Mouse (Mus musculus): ENCODE measurements at regions not wholly inside any gene's neighbourhood (a gene's known extent, or its start where the extent isn't known, plus 50 kb on each side); places are given as distances from the start of the nearest gene placed in this dataset.

DNA sequence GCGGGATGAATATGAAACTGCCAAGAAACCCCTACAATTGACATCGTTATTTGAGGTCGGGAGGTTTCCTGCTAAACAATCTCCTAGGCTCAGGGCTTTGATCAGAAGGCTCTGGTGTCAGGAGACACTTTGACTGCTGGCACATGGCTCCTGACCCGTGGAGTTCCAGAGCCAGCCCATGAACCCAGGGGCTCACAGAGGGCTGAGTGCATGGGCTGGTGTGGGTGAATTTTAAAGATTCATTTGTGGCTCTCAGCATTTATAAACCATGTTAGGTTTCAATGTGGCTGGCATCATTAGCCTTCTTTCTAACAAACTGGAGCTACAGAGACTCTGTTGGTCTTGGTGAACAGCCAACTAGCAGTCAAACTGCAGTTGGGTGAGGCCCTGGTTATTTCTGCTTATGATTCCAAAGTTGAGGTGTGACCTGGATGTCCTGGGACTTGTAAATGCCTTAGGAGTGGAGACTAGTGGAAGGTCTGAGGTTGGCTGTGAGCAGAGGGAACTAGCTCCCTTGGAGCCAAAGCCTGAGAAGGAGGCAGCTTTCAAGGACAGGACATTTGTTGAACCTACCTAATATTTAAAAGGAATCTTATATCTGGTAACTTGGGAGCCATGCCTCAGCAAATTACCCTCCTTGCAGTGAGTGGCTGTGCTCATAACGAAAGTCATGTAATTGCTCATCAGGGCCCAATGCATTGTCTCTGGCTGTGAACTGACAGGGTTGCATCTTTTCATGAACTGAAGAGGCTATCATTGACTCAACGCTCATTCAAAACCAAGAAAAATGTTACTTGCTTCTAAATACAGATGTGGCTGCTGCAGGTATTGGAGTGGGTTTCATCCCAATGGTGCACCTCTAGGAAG is 108.0 kb upstream of the Mki67 start:
- TF ChIP-seq POLR2A (IDR thresholded peaks at IDR 0.05; ENCODE audit: extremely low read depth, insufficient read depth, low read length): no peak
- no peak for TF ChIP-seq CTCF (IDR thresholded peaks at IDR 0.05; ENCODE audit: low read depth, low read length)
- no peak overlapping the region for H3K9ac ChIP-seq (ENCODE audit: low read depth, low read length)
- H3K79me2 ChIP-seq (ENCODE audit: control insufficient read depth, insufficient read depth, low read length): no peaks in the 10 kb centered on the region
- no peaks in the 10 kb centered on the region for H3K4me1 ChIP-seq (ENCODE audit: control insufficient read depth, insufficient read depth, low read length)
- no peak overlapping the region for H3K4me3 ChIP-seq (ENCODE audit: insufficient read depth, low read depth, low read length)
- no peak overlapping the region for H3K27ac ChIP-seq (replicated peaks; ENCODE audit: insufficient read depth, low read depth, low read length)
- DNase-seq (ENCODE audit: extremely low read depth, low read depth, low spot score): no peak
- no peaks in the 10 kb centered on the region for H3K27me3 ChIP-seq (ENCODE audit: control insufficient read depth, insufficient read depth, low read length)
- H3K36me3 ChIP-seq (ENCODE audit: control insufficient read depth, insufficient read depth, low read length): no peaks in the 10 kb centered on the region
- 81% methylated on average over 6 of the region's 6 CpGs for WGBS

DNA sequence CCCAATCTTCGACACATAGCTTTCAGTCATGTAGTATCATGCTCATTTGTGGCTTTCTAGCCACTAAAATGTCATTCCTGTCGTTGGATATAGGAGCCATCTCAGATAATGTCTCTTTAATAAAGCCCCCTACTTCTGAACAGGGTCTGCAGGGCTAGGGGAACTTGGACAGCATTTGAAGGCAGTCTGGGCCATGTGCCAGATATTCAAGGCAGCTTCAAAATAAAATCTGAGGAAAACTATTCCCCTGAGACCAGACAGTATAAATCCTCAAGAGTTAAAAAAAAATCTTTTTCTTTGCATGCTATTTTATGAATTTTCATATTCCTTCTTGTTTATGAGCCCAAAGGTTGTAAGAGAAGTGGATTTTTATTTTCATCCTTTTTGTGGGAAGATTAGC is 113.1 kb upstream of the Mki67 start:
- H3K27me3 ChIP-seq (ENCODE audit: control insufficient read depth, insufficient read depth, low read length): no peaks in the 10 kb centered on the region; the same call in 1 of the 2 replicates
- DNase-seq (ENCODE audit: extremely low read depth, low read depth, low spot score): no peak
- WGBS: 63% methylated on average over 2 of the region's 2 CpGs

DNA sequence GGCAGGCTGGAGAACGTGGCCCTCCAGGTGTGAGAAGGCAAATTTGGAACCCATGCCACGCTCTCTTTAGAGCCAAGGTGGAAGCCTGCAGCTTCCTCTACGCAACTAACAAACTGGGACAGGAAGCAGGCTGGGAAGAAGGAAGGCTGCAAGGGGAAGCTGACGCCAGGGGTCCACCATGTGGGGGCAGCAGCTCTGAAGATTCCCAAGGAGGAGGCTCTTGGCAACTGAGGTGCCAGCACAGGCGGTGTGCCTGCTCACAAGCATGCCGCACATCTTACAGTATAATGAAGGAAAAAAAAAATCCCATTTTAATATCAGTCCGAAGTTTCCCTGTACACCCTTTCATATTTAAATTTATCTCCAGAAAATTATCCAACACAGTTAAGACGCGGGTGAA is 117.3 kb upstream of the Mki67 start:
- Histone ChIP-seq H3K4me1 (ENCODE audit: control insufficient read depth, insufficient read depth, low read length) (no peaks in the 10 kb centered on the region), H3K27ac (replicated peaks; ENCODE audit: insufficient read depth, low read depth, low read length) (no peak overlapping the region), H3K4me3 (ENCODE audit: insufficient read depth, low read depth, low read length) (no peak overlapping the region), H3K27me3 (ENCODE audit: control insufficient read depth, insufficient read depth, low read length) (no peaks in the 10 kb centered on the region; the same call in 1 of the 2 replicates), H3K9ac (ENCODE audit: low read depth, low read length) (no peak overlapping the region), H3K79me2 (ENCODE audit: control insufficient read depth, insufficient read depth, low read length) (no peaks in the 10 kb centered on the region), H3K36me3 (ENCODE audit: control insufficient read depth, insufficient read depth, low read length) (no peaks in the 10 kb centered on the region)
- DNase-seq (ENCODE audit: extremely low read depth, low read depth, low spot score): no peak
- WGBS: 66% methylated on average over 9 of the region's 9 CpGs
- TF ChIP-seq POLR2A (IDR thresholded peaks at IDR 0.05; ENCODE audit: extremely low read depth, insufficient read depth, low read length): no peak
- no peak for TF ChIP-seq CTCF (IDR thresholded peaks at IDR 0.05; ENCODE audit: low read depth, low read length)

More for the DNA sequence above, 113.1 kb upstream of the Mki67 start:
- Histone ChIP-seq H3K27ac (replicated peaks; ENCODE audit: insufficient read depth, low read depth, low read length) (no peak overlapping the region), H3K4me1 (ENCODE audit: control insufficient read depth, insufficient read depth, low read length) (no peaks in the 10 kb centered on the region), H3K4me3 (ENCODE audit: insufficient read depth, low read depth, low read length) (no peak overlapping the region), H3K9ac (ENCODE audit: low read depth, low read length) (no peak overlapping the region), H3K79me2 (ENCODE audit: control insufficient read depth, insufficient read depth, low read length) (no peaks in the 10 kb centered on the region), H3K36me3 (ENCODE audit: control insufficient read depth, insufficient read depth, low read length) (no peaks in the 10 kb centered on the region)
- TF ChIP-seq CTCF (IDR thresholded peaks at IDR 0.05; ENCODE audit: low read depth, low read length) (no peak), POLR2A (IDR thresholded peaks at IDR 0.05; ENCODE audit: extremely low read depth, insufficient read depth, low read length) (no peak)

DNA sequence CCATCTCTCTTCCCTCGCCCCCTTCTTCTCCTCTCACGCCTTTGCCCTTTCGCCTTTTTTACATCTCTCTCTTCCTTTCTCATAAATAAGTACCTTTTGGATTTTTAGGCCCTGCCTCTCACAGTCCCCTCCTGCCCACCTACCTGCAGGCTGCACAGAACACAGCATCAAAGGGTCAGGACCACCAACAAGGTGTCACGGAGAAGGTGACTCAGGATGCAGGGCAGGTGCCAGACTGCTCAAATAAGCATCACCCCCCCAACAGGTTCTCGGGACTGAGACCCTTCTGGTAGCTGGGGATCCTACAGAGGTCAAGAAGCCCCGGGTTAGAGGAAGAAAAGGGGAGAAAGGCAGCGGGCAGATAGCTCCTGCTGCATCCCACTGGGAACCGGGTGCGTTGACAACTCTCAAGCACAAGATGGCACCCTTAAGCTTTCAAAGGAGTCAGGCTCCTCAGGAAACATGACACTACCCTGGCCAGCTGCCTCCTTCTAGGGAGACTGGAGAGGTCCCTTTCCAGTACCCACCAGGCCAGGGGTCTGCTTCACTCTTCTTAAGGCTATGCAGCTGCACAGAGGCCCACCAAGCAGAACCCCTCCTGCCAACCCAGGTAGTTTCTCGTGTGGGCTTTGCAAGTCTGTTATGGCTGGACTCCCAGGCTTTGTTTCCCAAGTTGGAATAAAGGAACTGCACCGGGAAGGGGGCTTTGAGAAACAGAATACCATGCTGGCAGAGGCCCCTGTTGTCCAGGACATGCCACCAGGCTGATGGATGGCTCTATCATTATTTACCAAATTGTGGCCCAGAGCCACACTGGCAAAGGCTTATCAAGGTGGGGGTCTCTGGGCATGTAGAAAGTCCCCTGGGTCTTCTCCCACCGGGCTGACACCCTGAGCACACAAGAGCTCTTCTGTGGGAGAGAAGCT is 120.9 kb upstream of the Mki67 start:
- DNase-seq (ENCODE audit: extremely low read depth, low read depth, low spot score): peak; percentile 9
- no peak for TF ChIP-seq POLR2A (IDR thresholded peaks at IDR 0.05; ENCODE audit: extremely low read depth, insufficient read depth, low read length)
- peak; percentile 71 for TF ChIP-seq CTCF (IDR thresholded peaks at IDR 0.05; ENCODE audit: low read depth, low read length)
- H3K36me3 ChIP-seq (ENCODE audit: control insufficient read depth, insufficient read depth, low read length): no peaks in the 10 kb centered on the region
- no peaks in the 10 kb centered on the region for H3K4me1 ChIP-seq (ENCODE audit: control insufficient read depth, insufficient read depth, low read length)
- H3K27me3 ChIP-seq (ENCODE audit: control insufficient read depth, insufficient read depth, low read length): no peaks in the 10 kb centered on the region; the same call in 1 of the 2 replicates
- 48% methylated on average over 12 of the region's 12 CpGs for WGBS
- no peak overlapping the region for H3K27ac ChIP-seq (replicated peaks; ENCODE audit: insufficient read depth, low read depth, low read length)
- no peak overlapping the region for H3K9ac ChIP-seq (ENCODE audit: low read depth, low read length)
- H3K4me3 ChIP-seq (ENCODE audit: insufficient read depth, low read depth, low read length): no peak overlapping the region
- no peaks in the 10 kb centered on the region for H3K79me2 ChIP-seq (ENCODE audit: control insufficient read depth, insufficient read depth, low read length)

DNA sequence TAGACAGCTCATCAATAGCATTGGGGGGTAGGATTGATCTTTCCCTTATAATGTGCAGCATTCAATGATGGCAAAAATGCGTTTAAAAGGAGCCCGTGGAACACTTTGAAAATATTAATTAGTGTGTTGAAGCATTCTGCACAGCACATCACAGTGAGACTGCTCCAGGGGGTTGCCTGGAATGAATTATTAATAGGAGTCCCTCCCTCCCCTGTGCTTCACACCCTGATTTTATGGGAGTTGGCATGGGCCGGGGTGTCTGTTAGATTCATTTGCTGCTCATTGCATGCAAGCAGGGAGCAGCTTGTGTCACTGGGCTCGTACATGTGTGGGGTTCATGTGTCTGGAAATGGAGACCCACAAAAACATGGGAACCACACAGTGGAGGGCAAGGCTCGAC is 127.9 kb upstream of the Mki67 start:
- no peak for DNase-seq (ENCODE audit: extremely low read depth, low read depth, low spot score)
- no peaks in the 10 kb centered on the region for H3K79me2 ChIP-seq (ENCODE audit: control insufficient read depth, insufficient read depth, low read length)
- no peaks in the 10 kb centered on the region for H3K4me1 ChIP-seq (ENCODE audit: control insufficient read depth, insufficient read depth, low read length)
- TF ChIP-seq POLR2A (IDR thresholded peaks at IDR 0.05; ENCODE audit: extremely low read depth, insufficient read depth, low read length) (no peak), CTCF (IDR thresholded peaks at IDR 0.05; ENCODE audit: low read depth, low read length) (no peak)
- no peaks in the 10 kb centered on the region for H3K36me3 ChIP-seq (ENCODE audit: control insufficient read depth, insufficient read depth, low read length)
- 79% methylated on average over 5 of the region's 5 CpGs for WGBS
- no peak overlapping the region for H3K9ac ChIP-seq (ENCODE audit: low read depth, low read length)
- H3K27ac ChIP-seq (replicated peaks; ENCODE audit: insufficient read depth, low read depth, low read length): no peak overlapping the region
- no peaks in the 10 kb centered on the region for H3K27me3 ChIP-seq (ENCODE audit: control insufficient read depth, insufficient read depth, low read length)
- no peak overlapping the region for H3K4me3 ChIP-seq (ENCODE audit: insufficient read depth, low read depth, low read length)
